In genomic region chr11:64600201-64601102, GRCm38 (mm10) we compare ENCODE assay signal across 8 mouse cellular contexts.
DNase-seq lines count a peak whose midpoint lies in the region; ATAC-seq and TF ChIP-seq lines count a peak whose summit lies in the region.

No protein-coding gene starts in this region.

- no peaks in the 10 kb centered on the region for H3K27me3 ChIP-seq in forebrain, postnatal 0 days (ENCODE audit: insufficient read depth, low read length)
- no peaks in the 10 kb centered on the region for H3K27me3 ChIP-seq in hindbrain, embryonic 14.5 days (ENCODE audit: control insufficient read depth, insufficient read depth, low read length)

- intact Hi-C loops in left cerebral cortex, postnatal 14 days (cut with DNase I): no loop called here

- H3K27ac ChIP-seq in forebrain, postnatal 0 days (ENCODE audit: low read depth, low read length): no peak overlapping the region
- no peak overlapping the region for H3K27ac ChIP-seq in hindbrain, embryonic 14.5 days

- no peaks in the 10 kb centered on the region for H3K36me3 ChIP-seq in forebrain, postnatal 0 days (ENCODE audit: insufficient read depth)
- H3K36me3 ChIP-seq in hindbrain, embryonic 14.5 days (replicated peaks; ENCODE audit: control insufficient read depth, insufficient read depth): no peaks in the 10 kb centered on the region

- H3K9ac ChIP-seq in forebrain, postnatal 0 days: no peak overlapping the region
- H3K9ac ChIP-seq in hindbrain, embryonic 14.5 days: no peak overlapping the region

- TF ChIP-seq CTCF in forebrain, postnatal 0 days (IDR thresholded peaks at IDR 0.05; ENCODE audit: low read depth): no peak

- no peaks in the 10 kb centered on the region for H3K4me1 ChIP-seq in forebrain, postnatal 0 days (ENCODE audit: insufficient read depth)
- H3K4me1 ChIP-seq in hindbrain, embryonic 14.5 days (replicated peaks; ENCODE audit: control insufficient read depth, insufficient read depth, low read length): no peaks in the 10 kb centered on the region

- peak; percentile 27 to 37 for DNase-seq in cerebellum, postnatal 14 days
- no peak for DNase-seq in cerebellum, adult 11 months
- peak; percentile 9 for DNase-seq in ES-CJ7 (ENCODE audit: low read depth, low spot score)
- peak; percentile 44 for DNase-seq in forebrain, postnatal 0 days
- DNase-seq in hindbrain, embryonic 14.5 days (ENCODE audit: low spot score): peak; percentile 69
- DNase-seq in left cerebral cortex, postnatal 14 days (ENCODE audit: low spot score in 2 of 2): peak; percentile 26
- DNase-seq in mesoderm, embryonic 11.5 days (ENCODE audit: low read depth, low spot score): peak; percentile 36
- DNase-seq in spleen, adult 18-20 months: no peak

- ATAC-seq in forebrain, postnatal 0 days: peak; percentile 58
- peak; percentile 74; the same call in 1 of the 2 replicates for ATAC-seq in hindbrain, embryonic 14.5 days (ENCODE audit: low FRiP score)

- 31% methylated on average over 10 of the region's 10 CpGs for WGBS in forebrain, postnatal 0 days
- 45% methylated on average over 10 of the region's 10 CpGs for WGBS in hindbrain, embryonic 14.5 days

- no peak overlapping the region for H3K4me3 ChIP-seq in forebrain, postnatal 0 days (ENCODE audit: low read depth, low read length)
- H3K4me3 ChIP-seq in hindbrain, embryonic 14.5 days (replicated peaks; ENCODE audit: low read length): no peak overlapping the region

- no peak overlapping the region for H3K4me2 ChIP-seq in forebrain, postnatal 0 days (ENCODE audit: low read depth)
- no peak overlapping the region for H3K4me2 ChIP-seq in hindbrain, embryonic 14.5 days (replicated peaks)

- no peaks in the 10 kb centered on the region for H3K9me3 ChIP-seq in forebrain, postnatal 0 days (ENCODE audit: low read length)
- peaks cover 4% of the 10 kb centered on the region; the same call in 1 of the 2 replicates for H3K9me3 ChIP-seq in hindbrain, embryonic 14.5 days (ENCODE audit: control insufficient read depth, low read length)

Comparison
In these comparisons a context has a peak if more than half of its experiments do, and no peak if none do; other contexts are left out.
1. DNase-seq: peak in cerebellum, postnatal 14 days (2 of 2), ES-CJ7 (single experiment), forebrain, postnatal 0 days (single experiment), hindbrain, embryonic 14.5 days (single experiment), left cerebral cortex, postnatal 14 days (2 of 2) and mesoderm, embryonic 11.5 days (single experiment); none in cerebellum, adult 11 months (single experiment) and spleen, adult 18-20 months (0 of 2).